Mouse (Mus musculus) heart, adult 9 months (tissue): Measurements from ENCODE around the gene Bhlhe23.

Experiments
- DNase-seq, 2 experiments: peaks; one replicate each; pipeline ENCODE4 v3.0.0; 2022; ENCODE audit warnings: low spot score in 2 of 2

The Bhlhe23 gene

DNA sequence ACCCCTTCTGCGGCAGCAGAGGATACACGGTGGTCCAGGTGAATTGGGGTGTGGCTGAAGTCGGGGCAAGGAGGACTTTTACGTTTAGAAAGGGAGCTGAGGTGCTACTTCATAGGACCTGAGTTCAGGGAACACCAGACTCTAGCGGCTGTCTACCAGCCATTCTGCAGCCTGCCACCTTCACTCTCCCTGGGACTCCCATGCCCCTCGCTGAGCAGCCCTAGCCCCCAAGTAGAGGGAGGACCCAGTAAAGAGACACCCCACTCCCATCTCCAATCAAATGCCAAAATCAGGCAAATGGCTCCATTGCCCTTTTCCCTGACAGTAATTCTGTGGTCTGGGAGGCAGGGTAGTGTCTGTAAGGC, 51.3 kb downstream of the Bhlhe23 start:
- no peak for DNase-seq

DNA sequence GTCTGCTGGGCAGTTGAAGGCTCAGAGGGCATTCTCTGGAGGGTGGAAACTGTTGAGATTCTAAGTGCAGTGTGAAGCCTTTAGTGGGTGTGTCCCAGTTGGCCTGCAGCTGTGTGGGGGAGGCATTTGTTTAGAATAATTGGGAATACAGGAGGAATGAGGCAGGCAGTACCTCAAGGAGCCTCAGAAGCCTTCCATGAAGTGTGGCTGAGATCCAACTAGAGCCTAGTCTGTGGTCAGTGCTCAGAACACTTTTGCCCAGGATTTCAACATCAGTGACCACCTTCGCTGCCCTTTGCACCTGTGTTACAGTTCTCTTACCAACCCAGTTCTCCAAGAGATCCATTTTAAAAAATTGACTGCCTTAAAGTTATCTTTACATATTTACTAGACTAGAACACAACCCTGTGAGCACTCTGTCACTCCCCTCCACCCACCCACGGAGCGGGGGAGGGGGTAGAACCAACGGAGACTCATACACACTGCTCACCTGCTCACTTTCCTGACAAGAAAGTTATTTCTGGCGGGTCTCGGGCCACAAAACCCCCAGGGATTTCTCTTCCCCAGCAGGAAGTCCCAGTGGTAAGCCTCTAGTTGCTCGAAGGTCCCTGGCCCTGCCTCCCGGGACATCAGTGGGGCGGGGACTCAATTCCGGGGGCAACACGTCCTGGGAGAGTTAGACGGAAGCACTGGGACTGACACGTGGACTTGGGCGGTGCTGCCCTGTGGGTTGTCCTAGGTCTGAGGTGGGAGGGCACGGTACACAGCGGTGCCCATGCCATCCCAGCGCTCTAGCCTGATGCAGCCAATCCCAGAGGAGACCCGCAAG, 51.9 kb downstream of the Bhlhe23 start, which contains the start of gene Slc17a9:
TSS of gene Slc17a9 (plus strand) at position 679 of the 829 bp plus-strand sequence.
- DNase-seq: peak; percentile 60 to 75
